Comparison of ENCODE assay signal across 11 mouse cellular contexts in the genomic region with DNA sequence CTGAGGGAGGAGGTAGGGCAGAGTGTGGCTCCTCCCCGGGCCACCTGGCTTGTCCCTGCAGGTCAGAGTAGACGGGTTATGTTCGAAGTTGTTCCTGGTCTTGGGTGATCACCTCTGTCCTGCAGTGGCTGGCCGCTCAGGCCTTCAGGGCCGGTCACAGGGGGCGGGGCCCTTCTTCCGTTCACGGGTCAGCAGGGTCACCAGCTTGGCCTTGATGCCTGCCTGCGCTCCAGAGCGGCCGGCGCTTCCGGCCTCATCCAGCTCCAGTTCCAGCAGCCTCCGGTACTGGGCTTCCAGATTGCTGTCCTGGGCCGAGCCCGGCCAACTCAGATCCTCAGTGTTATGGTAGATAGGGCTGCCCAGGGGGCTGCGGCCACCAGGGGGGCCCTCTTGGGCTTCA. TPM values are rescaled to one million over a fixed set of nuclear protein-coding genes. Genes with fewer than 3 reads are reported as not detected.
A peak's percentile ranks its signal among the peaks of the same experiment; 100 is the strongest.
DNase-seq lines count a peak whose midpoint lies in the region; ATAC-seq and TF ChIP-seq lines count a peak whose summit lies in the region.
"Had no signal": no experiment of that assay in that cellular context is flagged by ENCODE, and none has a peak within 500 bp of the region (broad histone marks: within the 10 kb centered on the region; RNA-seq: fewer than 3 reads in every experiment).

No protein-coding gene starts in this region.

- H3K4me2 ChIP-seq in heart, embryonic 11.5 days: no peak overlapping the region
- H3K4me2 ChIP-seq in kidney, embryonic 15.5 days: peak overlapping the region; percentile 22
- H3K4me2 ChIP-seq in stomach, postnatal 0 days (replicated peaks; ENCODE audit: low read depth): no peak overlapping the region
- H3K4me2 ChIP-seq: embryonic facial prominence, embryonic 12.5 days; midbrain, embryonic 13.5 days had no signal

- H3K36me3 ChIP-seq in heart, embryonic 11.5 days (ENCODE audit: control insufficient read depth, insufficient read depth, low read length): no peaks in the 10 kb centered on the region
- no peaks in the 10 kb centered on the region for H3K36me3 ChIP-seq in kidney, embryonic 15.5 days
- no peaks in the 10 kb centered on the region for H3K36me3 ChIP-seq in stomach, postnatal 0 days (ENCODE audit: control insufficient read depth, insufficient read depth, low read length)
- H3K36me3 ChIP-seq: embryonic facial prominence, embryonic 12.5 days had no signal

- no peak for TF ChIP-seq CTCF in stomach, postnatal 0 days (IDR thresholded peaks at IDR 0.05; ENCODE audit: low read depth)

- no peak overlapping the region for H3K9ac ChIP-seq in heart, embryonic 11.5 days (ENCODE audit: low read depth, low read length)
- H3K9ac ChIP-seq in kidney, embryonic 15.5 days: no peak overlapping the region
- H3K9ac ChIP-seq in stomach, postnatal 0 days (ENCODE audit: low read length): no peak overlapping the region
- H3K9ac ChIP-seq: embryonic facial prominence, embryonic 12.5 days; midbrain, embryonic 13.5 days had no signal

- H3K9me3 ChIP-seq in heart, embryonic 11.5 days (replicated peaks; ENCODE audit: control insufficient read depth, low read length): no peaks in the 10 kb centered on the region
- H3K9me3 ChIP-seq in kidney, embryonic 15.5 days (replicated peaks): no peaks in the 10 kb centered on the region
- no peaks in the 10 kb centered on the region for H3K9me3 ChIP-seq in stomach, postnatal 0 days (ENCODE audit: control insufficient read depth, low read length)
- H3K9me3 ChIP-seq: embryonic facial prominence, embryonic 12.5 days; midbrain, embryonic 13.5 days had no signal

- no peak for TF ChIP-seq EP300 in stomach, postnatal 0 days (optimal IDR thresholded peaks at IDR 0.05)

- H3K27me3 ChIP-seq in heart, embryonic 11.5 days (ENCODE audit: control insufficient read depth, insufficient read depth, low read length): no peaks in the 10 kb centered on the region
- no peaks in the 10 kb centered on the region for H3K27me3 ChIP-seq in kidney, embryonic 15.5 days
- H3K27me3 ChIP-seq in stomach, postnatal 0 days (ENCODE audit: control insufficient read depth, insufficient read depth, low read length): no peaks in the 10 kb centered on the region
- H3K27me3 ChIP-seq: embryonic facial prominence, embryonic 12.5 days; midbrain, embryonic 13.5 days had no signal

- H3K4me1 ChIP-seq in heart, embryonic 11.5 days (ENCODE audit: control insufficient read depth, insufficient read depth, low read length): no peaks in the 10 kb centered on the region
- peaks cover 16% of the 10 kb centered on the region for H3K4me1 ChIP-seq in kidney, embryonic 15.5 days
- no peaks in the 10 kb centered on the region for H3K4me1 ChIP-seq in stomach, postnatal 0 days (replicated peaks; ENCODE audit: control insufficient read depth, insufficient read depth)
- H3K4me1 ChIP-seq: embryonic facial prominence, embryonic 12.5 days; midbrain, embryonic 13.5 days had no signal

- H3K27ac ChIP-seq in heart, embryonic 11.5 days (ENCODE audit: low read depth, low read length): peak overlapping the region; percentile 46
- no peak overlapping the region for H3K27ac ChIP-seq in kidney, embryonic 15.5 days
- H3K27ac ChIP-seq in stomach, postnatal 0 days (replicated peaks): no peak overlapping the region
- H3K27ac ChIP-seq: embryonic facial prominence, embryonic 12.5 days; midbrain, embryonic 13.5 days had no signal

- ATAC-seq in heart, embryonic 11.5 days (replicated peaks; ENCODE audit: insufficient number of reproducible peaks, low FRiP score, low TSS enrichment): no peak
- ATAC-seq in kidney, embryonic 15.5 days (replicated peaks; ENCODE audit: low FRiP score): 0 out of 2 replicates have a peak, but pooled peaks have one; percentile 30
- peak; percentile 19; the same call in 1 of the 2 replicates for ATAC-seq in stomach, postnatal 0 days (ENCODE audit: low FRiP score, low TSS enrichment)
- ATAC-seq in inflammation-experienced regulatory T-cells, adult 6 months: no peak
- ATAC-seq: intestine, embryonic 16.5 days; midbrain, embryonic 13.5 days had no signal

- DNase-seq in testis, postnatal 10 days (ENCODE audit: low spot score): peak; percentile 75
- DNase-seq in testis, postnatal 14 days (ENCODE audit: low spot score): no peak
- no peak for DNase-seq in stomach, postnatal 0 days (ENCODE audit: low spot score)
- DNase-seq in cerebellum, adult 9-11 months: no peak
- DNase-seq in layer of hippocampus, adult 11-12 months (ENCODE audit: low spot score): no peak

- WGBS in heart, embryonic 11.5 days (ENCODE audit: insufficient replicate concordance): 57% methylated on average over 17 of the region's 17 CpGs
- 34% methylated on average over 17 of the region's 17 CpGs for WGBS in kidney, embryonic 15.5 days
- 72% methylated on average over 17 of the region's 17 CpGs for WGBS in stomach, postnatal 0 days

- no peak overlapping the region for H3K4me3 ChIP-seq in heart, embryonic 11.5 days (ENCODE audit: low read depth, low read length)
- no peak overlapping the region for H3K4me3 ChIP-seq in kidney, embryonic 15.5 days (replicated peaks)
- H3K4me3 ChIP-seq in stomach, postnatal 0 days (ENCODE audit: low read depth, low read length): no peak overlapping the region
- H3K4me3 ChIP-seq: embryonic facial prominence, embryonic 12.5 days; midbrain, embryonic 13.5 days had no signal

RNA-seq across cellular contexts. Expression of a gene that starts 5.8 kb away (rescaled TPM):
- polyA plus RNA-seq in heart, embryonic 11.5 days (2014; fragmentation: Nextera tagmentation; extraction: Ambion mirVana): 0.90 and 1.1 TPM in 2 replicates
- 2.9 and 3.0 TPM in 2 replicates for polyA plus RNA-seq in kidney, embryonic 15.5 days (2015; fragmentation: Nextera tagmentation; extraction: Ambion mirVana)
- polyA plus RNA-seq in stomach, postnatal 0 days (2015; fragmentation: Nextera tagmentation; extraction: Ambion mirVana): 1.0 and 1.3 TPM in 2 replicates
- 1 to 10 TPM in 2 of 3 experiments, under 1 TPM in 1; 0.93 to 1.1 (median 1.1) TPM for polyA plus RNA-seq in inflammation-experienced regulatory T-cells, adult 6 months (2017; shearing (Covaris generic))

RNA-seq across cellular contexts. Expression of a gene that starts 9.8 kb away (rescaled TPM):
- polyA plus RNA-seq in heart, embryonic 11.5 days (2014; fragmentation: Nextera tagmentation; extraction: Ambion mirVana): 439 and 451 TPM in 2 replicates
- polyA plus RNA-seq in kidney, embryonic 15.5 days (2015; fragmentation: Nextera tagmentation; extraction: Ambion mirVana): 141 and 169 TPM in 2 replicates
- 174 and 193 TPM in 2 replicates for polyA plus RNA-seq in stomach, postnatal 0 days (2015; fragmentation: Nextera tagmentation; extraction: Ambion mirVana)
- polyA plus RNA-seq in inflammation-experienced regulatory T-cells, adult 6 months (2017; shearing (Covaris generic)): 10 to 100 TPM; 13.2 to 15.7 (median 13.5) TPM

RNA-seq across cellular contexts. Expression of a gene that starts 13.2 kb away (rescaled TPM):
- 36.5 and 39.9 TPM in 2 replicates for polyA plus RNA-seq in heart, embryonic 11.5 days (2014; fragmentation: Nextera tagmentation; extraction: Ambion mirVana)
- polyA plus RNA-seq in kidney, embryonic 15.5 days (2015; fragmentation: Nextera tagmentation; extraction: Ambion mirVana): 80.4 and 87.4 TPM in 2 replicates
- 24.2 and 25.6 TPM in 2 replicates for polyA plus RNA-seq in stomach, postnatal 0 days (2015; fragmentation: Nextera tagmentation; extraction: Ambion mirVana)
- polyA plus RNA-seq in inflammation-experienced regulatory T-cells, adult 6 months (2017; shearing (Covaris generic)): 10 to 100 TPM; 41.7 to 61.0 (median 54.6) TPM

RNA-seq across cellular contexts. Expression of a gene that starts 35.4 kb away (rescaled TPM):
- polyA plus RNA-seq in heart, embryonic 11.5 days (2014; fragmentation: Nextera tagmentation; extraction: Ambion mirVana): 64.1 and 83.0 TPM in 2 replicates
- 168 and 193 TPM in 2 replicates for polyA plus RNA-seq in kidney, embryonic 15.5 days (2015; fragmentation: Nextera tagmentation; extraction: Ambion mirVana)
- 39.3 and 40.4 TPM in 2 replicates for polyA plus RNA-seq in stomach, postnatal 0 days (2015; fragmentation: Nextera tagmentation; extraction: Ambion mirVana)
- polyA plus RNA-seq in inflammation-experienced regulatory T-cells, adult 6 months (2017; shearing (Covaris generic)): under 1 TPM in 1 of 3 experiments, not detected in 2; 0.15 TPM

RNA-seq across cellular contexts. Expression of a gene that starts 47.6 kb away (rescaled TPM):
- 19.1 and 21.9 TPM in 2 replicates for polyA plus RNA-seq in heart, embryonic 11.5 days (2014; fragmentation: Nextera tagmentation; extraction: Ambion mirVana)
- polyA plus RNA-seq in kidney, embryonic 15.5 days (2015; fragmentation: Nextera tagmentation; extraction: Ambion mirVana): 35.1 and 43.2 TPM in 2 replicates
- polyA plus RNA-seq in stomach, postnatal 0 days (2015; fragmentation: Nextera tagmentation; extraction: Ambion mirVana): 10.2 and 11.1 TPM in 2 replicates
- polyA plus RNA-seq in inflammation-experienced regulatory T-cells, adult 6 months (2017; shearing (Covaris generic)): 10 to 100 TPM; 16.4 to 40.7 (median 37.3) TPM

Comparison
In these comparisons a context has a peak if more than half of its experiments do, and no peak if none do; other contexts are left out.
1. ATAC-seq: peak in kidney, embryonic 15.5 days (single experiment) and stomach, postnatal 0 days (single experiment); none in heart, embryonic 11.5 days (single experiment) and inflammation-experienced regulatory T-cells, adult 6 months (single experiment).